Mouse (Mus musculus): ENCODE data around the gene Vmn1r204. TPM values are rescaled to one million over a fixed set of nuclear protein-coding genes. Genes with fewer than 3 reads are reported as not detected.
"Not testable (repeated sequence)": the region's sequence is repeated elsewhere in the genome, so short reads cannot be mapped to it uniquely, and the experiment has no call there.

Vmn1r204 gene
- not detected in 2 replicates for polyA plus RNA-seq (2014; fragmentation: Nextera tagmentation; extraction: Ambion mirVana)

DNA sequence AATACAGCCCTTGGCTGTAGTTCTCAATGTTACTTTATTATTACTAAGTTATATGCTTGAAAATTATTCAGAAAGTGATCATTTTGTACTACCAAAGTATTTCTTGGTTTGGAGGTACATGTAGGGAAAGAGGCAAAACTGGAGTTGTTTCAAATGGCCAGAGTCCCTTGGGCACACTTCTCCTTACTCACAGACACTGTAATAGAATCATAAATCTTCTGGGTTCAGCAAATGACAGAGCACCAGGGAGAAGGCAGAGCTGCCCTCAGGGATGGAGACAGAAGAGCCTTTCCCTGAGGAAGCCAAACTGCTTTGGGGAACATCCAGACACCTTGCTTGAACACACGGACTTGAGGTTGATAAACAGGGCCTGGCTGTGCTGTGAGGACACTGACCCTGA is at the start of gene Vmn1r204:
Gene Vmn1r204 (plus strand): TSS at position 301 of the 400 bp plus-strand sequence.
- H3K9me3 ChIP-seq (ENCODE audit: control insufficient read depth, low read length): not testable (repeated sequence)
- 50% methylated on average over 1 of the region's 1 CpGs for WGBS

DNA sequence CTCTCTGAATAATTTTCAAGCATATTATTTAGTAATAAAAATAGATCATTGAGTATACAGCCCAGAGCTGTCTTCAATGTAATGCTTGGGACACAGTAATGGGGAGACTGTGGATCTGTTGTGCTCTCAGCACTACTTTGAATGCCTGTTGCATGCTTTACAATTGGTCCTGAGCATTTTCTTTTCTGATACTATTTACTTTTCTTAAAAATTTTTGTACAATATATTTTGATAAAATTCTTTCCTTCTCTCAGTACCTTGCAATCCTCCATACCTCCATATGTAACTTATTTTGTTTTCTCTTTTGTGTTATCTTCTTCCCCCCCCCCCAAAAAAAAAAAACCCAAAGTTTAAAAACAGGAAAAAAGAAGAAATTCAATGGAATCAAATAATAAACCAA is 47.7 kb upstream of the Vmn1r204 start, which contains the start of gene Vmn1r202:
Gene Vmn1r202 (minus strand): TSS at position 101 of the 400 bp plus-strand sequence.
- ATAC-seq (ENCODE audit: insufficient number of reproducible peaks, insufficient read depth, low FRiP score, low read depth): no peak
- H3K9ac ChIP-seq (ENCODE audit: low read length): no peak within 1 kb of the TSS
- no peaks in the 10 kb centered on the region for H3K27me3 ChIP-seq (ENCODE audit: control insufficient read depth, insufficient read depth, low read length)
- H3K4me3 ChIP-seq (ENCODE audit: control insufficient read depth in 1 of 2, insufficient read depth in 1 of 2, low read depth in 1 of 2, low read length in 2 of 2): no peak within 1 kb of the TSS
- no peak within 1 kb of the TSS for H3K27ac ChIP-seq (replicated peaks in 1 of 2; ENCODE audit: control insufficient read depth in 1 of 2, insufficient read depth in 1 of 2, low read depth in 2 of 2, low read length in 2 of 2)
- no peaks in the 10 kb centered on the region for H3K36me3 ChIP-seq (ENCODE audit: control insufficient read depth, insufficient read depth, low read length)
- no peak within 1 kb of the TSS for H3K4me2 ChIP-seq (ENCODE audit: low read length)
- no peaks in the 10 kb centered on the region for H3K9me3 ChIP-seq (ENCODE audit: control insufficient read depth, low read length)
- no peaks in the 10 kb centered on the region for H3K4me1 ChIP-seq (ENCODE audit: control insufficient read depth in 2 of 2, insufficient read depth in 2 of 2, low read length in 2 of 2)

More for the DNA sequence above, at the start of gene Vmn1r204:
- ATAC-seq (ENCODE audit: insufficient number of reproducible peaks, insufficient read depth, low FRiP score, low read depth); H3K27ac ChIP-seq (replicated peaks in 1 of 2; ENCODE audit: control insufficient read depth in 1 of 2, insufficient read depth in 1 of 2, low read depth in 2 of 2, low read length in 2 of 2); H3K4me2 ChIP-seq (ENCODE audit: low read length); H3K27me3 ChIP-seq (ENCODE audit: control insufficient read depth, insufficient read depth, low read length); H3K4me3 ChIP-seq (ENCODE audit: control insufficient read depth in 1 of 2, insufficient read depth in 1 of 2, low read depth in 1 of 2, low read length in 2 of 2); H3K4me1 ChIP-seq (ENCODE audit: control insufficient read depth in 2 of 2, insufficient read depth in 2 of 2, low read length in 2 of 2); H3K9ac ChIP-seq (ENCODE audit: low read length); H3K36me3 ChIP-seq (ENCODE audit: control insufficient read depth, insufficient read depth, low read length): not testable (repeated sequence)

GRCm38 (mm10) chr13:22517814-22518213 is 35.2 kb upstream of the Vmn1r204 start, which contains the start of gene Vmn1r203:
Gene Vmn1r203 (plus strand): TSS chr13:22518114.
- Histone ChIP-seq H3K27ac (replicated peaks in 1 of 2; ENCODE audit: control insufficient read depth in 1 of 2, insufficient read depth in 1 of 2, low read depth in 2 of 2, low read length in 2 of 2) (no peak within 1 kb of the TSS), H3K4me1 (ENCODE audit: control insufficient read depth in 2 of 2, insufficient read depth in 2 of 2, low read length in 2 of 2) (no peaks in the 10 kb centered on the region), H3K9me3 (ENCODE audit: control insufficient read depth, low read length) (no peaks in the 10 kb centered on the region), H3K4me3 (ENCODE audit: control insufficient read depth in 1 of 2, insufficient read depth in 1 of 2, low read depth in 1 of 2, low read length in 2 of 2) (no peak within 1 kb of the TSS), H3K4me2 (ENCODE audit: low read length) (no peak within 1 kb of the TSS), H3K27me3 (ENCODE audit: control insufficient read depth, insufficient read depth, low read length) (no peaks in the 10 kb centered on the region), H3K9ac (ENCODE audit: low read length) (no peak within 1 kb of the TSS), H3K36me3 (ENCODE audit: control insufficient read depth, insufficient read depth, low read length) (no peaks in the 10 kb centered on the region)
- ATAC-seq (ENCODE audit: insufficient number of reproducible peaks, insufficient read depth, low FRiP score, low read depth): no peak

DNA sequence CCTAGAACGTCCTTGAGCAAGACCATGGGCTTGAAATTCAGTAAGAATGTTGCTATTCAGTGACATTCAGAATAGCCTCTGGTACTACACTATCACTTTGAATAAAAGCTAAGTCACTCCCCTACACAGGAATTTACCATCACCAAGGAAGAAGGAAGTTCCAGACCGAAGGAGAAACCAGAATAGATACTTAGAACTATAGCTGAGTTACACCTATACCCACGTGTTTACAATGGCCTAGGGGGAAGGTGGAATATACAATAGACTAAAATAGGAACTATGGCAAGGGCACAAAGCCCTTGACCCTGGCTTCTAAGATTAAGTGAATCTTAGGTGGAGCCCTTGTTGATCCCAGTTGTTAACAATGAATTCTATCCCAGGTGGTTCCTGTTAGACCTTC is 21.9 kb downstream of the Vmn1r204 start:
- not testable (repeated sequence) for H3K9me3 ChIP-seq (ENCODE audit: control insufficient read depth, low read length); ATAC-seq (ENCODE audit: insufficient number of reproducible peaks, insufficient read depth, low FRiP score, low read depth); H3K36me3 ChIP-seq (ENCODE audit: control insufficient read depth, insufficient read depth, low read length); H3K27ac ChIP-seq (replicated peaks in 1 of 2; ENCODE audit: control insufficient read depth in 1 of 2, insufficient read depth in 1 of 2, low read depth in 2 of 2, low read length in 2 of 2); H3K27me3 ChIP-seq (ENCODE audit: control insufficient read depth, insufficient read depth, low read length); H3K4me2 ChIP-seq (ENCODE audit: low read length); H3K4me3 ChIP-seq (ENCODE audit: control insufficient read depth in 1 of 2, insufficient read depth in 1 of 2, low read depth in 1 of 2, low read length in 2 of 2); H3K9ac ChIP-seq (ENCODE audit: low read length); H3K4me1 ChIP-seq (ENCODE audit: control insufficient read depth in 2 of 2, insufficient read depth in 2 of 2, low read length in 2 of 2)
- WGBS: 71% methylated on average over 3 of the region's 3 CpGs

GRCm38 (mm10) chr13:22583336-22583735 is 30.3 kb downstream of the Vmn1r204 start:
- H3K4me3 ChIP-seq (ENCODE audit: control insufficient read depth in 1 of 2, insufficient read depth in 1 of 2, low read depth in 1 of 2, low read length in 2 of 2); H3K9me3 ChIP-seq (ENCODE audit: control insufficient read depth, low read length); H3K4me2 ChIP-seq (ENCODE audit: low read length); H3K36me3 ChIP-seq (ENCODE audit: control insufficient read depth, insufficient read depth, low read length); H3K4me1 ChIP-seq (ENCODE audit: control insufficient read depth in 2 of 2, insufficient read depth in 2 of 2, low read length in 2 of 2); ATAC-seq (ENCODE audit: insufficient number of reproducible peaks, insufficient read depth, low FRiP score, low read depth); H3K9ac ChIP-seq (ENCODE audit: low read length); H3K27ac ChIP-seq (replicated peaks in 1 of 2; ENCODE audit: control insufficient read depth in 1 of 2, insufficient read depth in 1 of 2, low read depth in 2 of 2, low read length in 2 of 2); H3K27me3 ChIP-seq (ENCODE audit: control insufficient read depth, insufficient read depth, low read length): not testable (repeated sequence)
- WGBS: 64% methylated on average over 13 of the region's 14 CpGs

DNA sequence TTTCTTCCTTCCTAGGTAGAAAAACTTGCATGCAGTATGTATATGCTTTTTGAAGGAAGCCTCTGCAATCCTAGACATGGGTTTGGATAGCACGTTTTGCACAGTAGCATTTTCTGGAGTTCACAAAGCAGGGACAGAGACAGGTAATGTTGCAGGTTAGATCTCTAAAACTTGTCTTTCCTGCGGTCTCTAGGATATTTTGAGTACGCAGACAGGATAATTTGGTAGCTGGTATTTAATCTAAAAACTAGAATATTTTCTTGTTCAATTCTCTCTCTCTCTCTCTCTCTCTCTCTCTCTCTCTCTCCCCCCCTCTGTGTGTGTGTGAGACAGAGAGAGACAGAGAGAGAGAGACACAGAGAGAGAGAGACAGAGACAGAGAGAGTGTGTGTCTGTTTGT is 39.9 kb downstream of the Vmn1r204 start, which contains the start of gene Vmn1r205:
Gene Vmn1r205 (minus strand): TSS at position 101 of the 400 bp plus-strand sequence.
- H3K4me3 ChIP-seq (ENCODE audit: control insufficient read depth in 1 of 2, insufficient read depth in 1 of 2, low read depth in 1 of 2, low read length in 2 of 2): no peak within 1 kb of the TSS
- H3K9me3 ChIP-seq (ENCODE audit: control insufficient read depth, low read length): no peaks in the 10 kb centered on the region
- H3K36me3 ChIP-seq (ENCODE audit: control insufficient read depth, insufficient read depth, low read length): no peaks in the 10 kb centered on the region
- H3K27ac ChIP-seq (replicated peaks in 1 of 2; ENCODE audit: control insufficient read depth in 1 of 2, insufficient read depth in 1 of 2, low read depth in 2 of 2, low read length in 2 of 2): no peak within 1 kb of the TSS
- 75% methylated on average over 3 of the region's 3 CpGs for WGBS
- no peaks in the 10 kb centered on the region for H3K27me3 ChIP-seq (ENCODE audit: control insufficient read depth, insufficient read depth, low read length)
- no peak within 1 kb of the TSS for H3K9ac ChIP-seq (ENCODE audit: low read length)
- ATAC-seq (ENCODE audit: insufficient number of reproducible peaks, insufficient read depth, low FRiP score, low read depth): no peak
- no peak within 1 kb of the TSS for H3K4me2 ChIP-seq (ENCODE audit: low read length)
- H3K4me1 ChIP-seq (ENCODE audit: control insufficient read depth in 2 of 2, insufficient read depth in 2 of 2, low read length in 2 of 2): no peaks in the 10 kb centered on the region

Other genes starting within 250 kb of the Vmn1r204 start
- gene Vmn1r197, start 228.6 kb upstream of the Vmn1r204 start, polyA plus RNA-seq (2014; fragmentation: Nextera tagmentation; extraction: Ambion mirVana): not detected in 2 replicates
- not detected in 2 replicates for gene Vmn1r198, start 202.8 kb upstream of the Vmn1r204 start, polyA plus RNA-seq (2014; fragmentation: Nextera tagmentation; extraction: Ambion mirVana)
- not detected in 2 replicates for gene Vmn1r199, start 173.4 kb upstream of the Vmn1r204 start, polyA plus RNA-seq (2014; fragmentation: Nextera tagmentation; extraction: Ambion mirVana)
- not detected in 2 replicates for gene Vmn1r200, start 162.8 kb upstream of the Vmn1r204 start, polyA plus RNA-seq (2014; fragmentation: Nextera tagmentation; extraction: Ambion mirVana)
- gene Vmn1r201, start 81.3 kb upstream of the Vmn1r204 start, polyA plus RNA-seq (2014; fragmentation: Nextera tagmentation; extraction: Ambion mirVana): not detected in 2 replicates
- gene Vmn1r202, start 47.8 kb upstream of the Vmn1r204 start, polyA plus RNA-seq (2014; fragmentation: Nextera tagmentation; extraction: Ambion mirVana): not detected in 2 replicates
- gene Vmn1r203, start 35.1 kb upstream of the Vmn1r204 start, polyA plus RNA-seq (2014; fragmentation: Nextera tagmentation; extraction: Ambion mirVana): not detected in 2 replicates
- gene Vmn1r205, start 39.8 kb downstream of the Vmn1r204 start, polyA plus RNA-seq (2014; fragmentation: Nextera tagmentation; extraction: Ambion mirVana): not detected in 2 replicates
- gene Vmn1r206, start 71.1 kb downstream of the Vmn1r204 start, polyA plus RNA-seq (2014; fragmentation: Nextera tagmentation; extraction: Ambion mirVana): not detected in 2 replicates
- not detected in 2 replicates for gene Vmn1r207-ps, start 176.4 kb downstream of the Vmn1r204 start, polyA plus RNA-seq (2014; fragmentation: Nextera tagmentation; extraction: Ambion mirVana)
- not detected in 2 replicates for gene Vmn1r208, start 224.2 kb downstream of the Vmn1r204 start, polyA plus RNA-seq (2014; fragmentation: Nextera tagmentation; extraction: Ambion mirVana)

Data from heart, embryonic 14.5 days (tissue).